Mouse (Mus musculus): ENCODE data around the gene Tenm2. TPM values are rescaled to one million over a fixed set of nuclear protein-coding genes. Genes with fewer than 3 reads are reported as not detected.

Tenm2 gene
- polyA plus RNA-seq, 1 experiment from 2014 or later = 0.80 TPM

- Histone ChIP-seq H3K27me3 (ENCODE audit: insufficient read depth, low read length) (no peaks in the 10 kb centered on the region), H3K4me3 (replicated peaks; ENCODE audit: low read depth, low read length) (no peak overlapping the region), H3K9me3 (replicated peaks; ENCODE audit: low read length) (no peaks in the 10 kb centered on the region), H3K4me1 (replicated peaks; ENCODE audit: insufficient read depth, low read length) (peaks cover 19% of the 10 kb centered on the region; the same call in 1 of the 2 replicates), H3K27ac (no peak overlapping the region), H3K4me2 (ENCODE audit: low read length) (no peak overlapping the region), H3K36me3 (ENCODE audit: insufficient read depth, low read length) (no peaks in the 10 kb centered on the region), H3K9ac (ENCODE audit: low read depth, low read length) (no peak overlapping the region)
- WGBS = 82% methylated on average over 19 of the region's 19 CpGs
- DNase-seq (ENCODE audit: low spot score) = no peak
- TF ChIP-seq CTCF (IDR thresholded peaks at IDR 0.05; ENCODE audit: low read depth) = no peak
- ATAC-seq (replicated peaks; ENCODE audit: low FRiP score, low read depth) = no peak
Observed at GRCm38 (mm10) chr11:35970806-35971705, 1264.7 kb downstream of the Tenm2 start.

- no peak for TF ChIP-seq CTCF (IDR thresholded peaks at IDR 0.05; ENCODE audit: low read depth)
- Histone ChIP-seq H3K27ac (no peak overlapping the region), H3K4me2 (ENCODE audit: low read length) (no peak overlapping the region), H3K36me3 (ENCODE audit: insufficient read depth, low read length) (no peaks in the 10 kb centered on the region), H3K9me3 (replicated peaks; ENCODE audit: low read length) (no peaks in the 10 kb centered on the region), H3K4me3 (replicated peaks; ENCODE audit: low read depth, low read length) (no peak overlapping the region), H3K27me3 (ENCODE audit: insufficient read depth, low read length) (no peaks in the 10 kb centered on the region), H3K4me1 (replicated peaks; ENCODE audit: insufficient read depth, low read length) (0 out of 2 replicates have a peak, but pooled peaks cover 8% of the 10 kb centered on the region), H3K9ac (ENCODE audit: low read depth, low read length) (no peak overlapping the region)
- WGBS = 91% methylated on average over 10 of the region's 10 CpGs
- ATAC-seq (replicated peaks; ENCODE audit: low FRiP score, low read depth) = no peak
- no peak for DNase-seq (ENCODE audit: low spot score)
Observed at GRCm38 (mm10) chr11:35968291-35968690, 1267.5 kb downstream of the Tenm2 start.

GRCm38 (mm10) chr11:35963981-35964549, 1271.7 kb downstream of the Tenm2 start:
- H3K4me1 ChIP-seq (replicated peaks; ENCODE audit: insufficient read depth, low read length) = no peaks in the 10 kb centered on the region
- H3K27ac ChIP-seq = no peak overlapping the region
- 58% methylated on average over 9 of the region's 9 CpGs for WGBS
- H3K4me3 ChIP-seq (replicated peaks; ENCODE audit: low read depth, low read length) = no peak overlapping the region
- no peak for TF ChIP-seq CTCF (IDR thresholded peaks at IDR 0.05; ENCODE audit: low read depth)
- H3K9me3 ChIP-seq (replicated peaks; ENCODE audit: low read length) = no peaks in the 10 kb centered on the region
- no peak overlapping the region for H3K9ac ChIP-seq (ENCODE audit: low read depth, low read length)
- ATAC-seq (replicated peaks; ENCODE audit: low FRiP score, low read depth) (no peak), DNase-seq (ENCODE audit: low spot score) (no peak)
- no peak overlapping the region for H3K4me2 ChIP-seq (ENCODE audit: low read length)
- no peaks in the 10 kb centered on the region for H3K27me3 ChIP-seq (ENCODE audit: insufficient read depth, low read length)
- H3K36me3 ChIP-seq (ENCODE audit: insufficient read depth, low read length) = no peaks in the 10 kb centered on the region

GRCm38 (mm10) chr11:35963554-35963953, 1272.2 kb downstream of the Tenm2 start:
- DNase-seq (ENCODE audit: low spot score) (no peak), ATAC-seq (replicated peaks; ENCODE audit: low FRiP score, low read depth) (peak; percentile 41; the same call in 1 of the 2 replicates)
- no peak overlapping the region for H3K4me3 ChIP-seq (replicated peaks; ENCODE audit: low read depth, low read length)
- no peaks in the 10 kb centered on the region for H3K36me3 ChIP-seq (ENCODE audit: insufficient read depth, low read length)
- H3K9ac ChIP-seq (ENCODE audit: low read depth, low read length) = no peak overlapping the region
- H3K4me1 ChIP-seq (replicated peaks; ENCODE audit: insufficient read depth, low read length) = no peaks in the 10 kb centered on the region
- no peak overlapping the region for H3K27ac ChIP-seq
- no peaks in the 10 kb centered on the region for H3K9me3 ChIP-seq (replicated peaks; ENCODE audit: low read length)
- whole genome bisulfite sequencing = 54% methylated on average over 2 of the region's 2 CpGs
- H3K4me2 ChIP-seq (ENCODE audit: low read length) = no peak overlapping the region
- H3K27me3 ChIP-seq (ENCODE audit: insufficient read depth, low read length) = no peaks in the 10 kb centered on the region
- TF ChIP-seq CTCF (IDR thresholded peaks at IDR 0.05; ENCODE audit: low read depth) = no peak

- Histone ChIP-seq H3K27ac (no peak overlapping the region), H3K4me3 (replicated peaks; ENCODE audit: low read depth, low read length) (no peak overlapping the region), H3K4me2 (ENCODE audit: low read length) (no peak overlapping the region), H3K27me3 (ENCODE audit: insufficient read depth, low read length) (no peaks in the 10 kb centered on the region), H3K9me3 (replicated peaks; ENCODE audit: low read length) (no peaks in the 10 kb centered on the region), H3K9ac (ENCODE audit: low read depth, low read length) (no peak overlapping the region), H3K4me1 (replicated peaks; ENCODE audit: insufficient read depth, low read length) (no peaks in the 10 kb centered on the region), H3K36me3 (ENCODE audit: insufficient read depth, low read length) (no peaks in the 10 kb centered on the region)
- WGBS = 88% methylated on average over 2 of the region's 2 CpGs
- no peak for TF ChIP-seq CTCF (IDR thresholded peaks at IDR 0.05; ENCODE audit: low read depth)
- no peak for ATAC-seq (replicated peaks; ENCODE audit: low FRiP score, low read depth)
- no peak for DNase-seq (ENCODE audit: low spot score)
Observed at GRCm38 (mm10) chr11:35962431-35962830, 1273.3 kb downstream of the Tenm2 start.

- 78% methylated on average over 3 of the region's 3 CpGs for WGBS
- DNase-seq (ENCODE audit: low spot score) (no peak), ATAC-seq (replicated peaks; ENCODE audit: low FRiP score, low read depth) (no peak)
- Histone ChIP-seq H3K9me3 (replicated peaks; ENCODE audit: low read length) (no peaks in the 10 kb centered on the region), H3K27ac (no peak overlapping the region), H3K4me1 (replicated peaks; ENCODE audit: insufficient read depth, low read length) (no peaks in the 10 kb centered on the region), H3K9ac (ENCODE audit: low read depth, low read length) (no peak overlapping the region), H3K36me3 (ENCODE audit: insufficient read depth, low read length) (no peaks in the 10 kb centered on the region), H3K4me3 (replicated peaks; ENCODE audit: low read depth, low read length) (no peak overlapping the region), H3K4me2 (ENCODE audit: low read length) (no peak overlapping the region), H3K27me3 (ENCODE audit: insufficient read depth, low read length) (no peaks in the 10 kb centered on the region)
- no peak for TF ChIP-seq CTCF (IDR thresholded peaks at IDR 0.05; ENCODE audit: low read depth)
Observed at GRCm38 (mm10) chr11:35959270-35959669, 1276.5 kb downstream of the Tenm2 start.

All from kidney, postnatal 0 days (tissue).